Mouse (Mus musculus) embryonic facial prominence, embryonic 11.5 days (tissue): ENCODE measurements around the gene Izumo1. TPM values are rescaled to one million over a fixed set of nuclear protein-coding genes. Genes with fewer than 3 reads are reported as not detected.

ENCODE experiments used
- ATAC-seq: fragments of 200-750 bp; cut with Nextera tagmentation; replicated peaks from 2 replicates; pipeline ENCODE4 v1.8.0; 2017; ENCODE audit warnings: low read depth; ENCODE audit not compliant: insufficient number of reproducible peaks, low FRiP score, low TSS enrichment
- DNase-seq: peaks from one replicate; pipeline ENCODE4 v3.0.0-alpha.2; 2015; ENCODE audit warnings: low spot score
- H3K27ac ChIP-seq: fragments of 300-500 bp; sonication (generic); replicated peaks from 2 replicates; pipeline ENCODE4 v1.5.1; 2014; ENCODE audit warnings: mild to moderate bottlenecking, low read depth, low read length, control low read depth
- H3K27me3 ChIP-seq: fragments of 300-500 bp; sonication (generic); 2 replicates; pipeline ENCODE4 v1.6.1; 2014; ENCODE audit warnings: mild to moderate bottlenecking, low read length, moderate library complexity, mixed read lengths; ENCODE audit not compliant: control insufficient read depth, insufficient read depth
- H3K36me3 ChIP-seq: fragments of 300-500 bp; sonication (generic); replicated peaks from 2 replicates; pipeline ENCODE4 v1.6.1; 2014; ENCODE audit warnings: low read depth, mild to moderate bottlenecking, low read length, moderate library complexity, mixed read lengths; ENCODE audit not compliant: control insufficient read depth, insufficient read depth
- H3K4me1 ChIP-seq: fragments of 300-500 bp; sonication (generic); 2 replicates; pipeline ENCODE4 v1.6.1; 2014; ENCODE audit warnings: low read length, mixed read lengths; ENCODE audit not compliant: control insufficient read depth, insufficient read depth
- H3K4me2 ChIP-seq: fragments of 300-500 bp; sonication (generic); 2 replicates; pipeline ENCODE4 v1.6.1; 2014; ENCODE audit warnings: low read depth, mild to moderate bottlenecking, control low read depth, low read length, moderate library complexity
- H3K4me3 ChIP-seq: fragments of 300-500 bp; sonication (generic); 2 replicates; pipeline ENCODE4 v1.5.1; 2014; ENCODE audit warnings: low read depth, low read length, control low read depth
- H3K9ac ChIP-seq: fragments of 300-500 bp; sonication (generic); replicated peaks from 2 replicates; pipeline ENCODE4 v1.6.1; 2014; ENCODE audit warnings: mild to moderate bottlenecking, control low read depth, low read length
- H3K9me3 ChIP-seq: fragments of 300-500 bp; sonication (generic); replicated peaks from 2 replicates; pipeline ENCODE4 v1.6.1; 2016; ENCODE audit warnings: mild to moderate bottlenecking, low read length, inconsistent platforms, mixed read lengths; ENCODE audit not compliant: control insufficient read depth
- WGBS: fragments of 180-500 bp; shearing (Covaris S2); extraction: QIAGEN DNeasy Blood & Tissue Kit; methylation state at CpG from one replicate; pipeline ENCODE4 v1.1.7; 2014; 5-methylcytosine and 5-hydroxymethylcytosine counted together
- polyA plus RNA-seq: library from polyadenylated mRNA; unstranded; fragments of >200 nt; fragmentation: Nextera tagmentation; extraction: Ambion mirVana; gene quantifications from 2 replicates; pipeline ENCODE4 v1.2.1, GENCODE M21; 2014

The Izumo1 gene
- polyA plus RNA-seq, 1 experiment from 2014 or later: 0.11 TPM

GRCm38 (mm10) chr7:45666161-45666560 is 44.5 kb downstream of the Izumo1 start, which contains the start of gene Fut2:
Gene Fut2, minus strand, starts transcription at chr7:45666394.
- no peak within 1 kb of the TSS for H3K4me3 ChIP-seq
- H3K27me3 ChIP-seq: no peaks in the 10 kb centered on the region
- WGBS: 83% methylated on average over 7 of the region's 7 CpGs
- H3K4me1 ChIP-seq: no peaks in the 10 kb centered on the region
- H3K27ac ChIP-seq: no peak within 1 kb of the TSS
- H3K4me2 ChIP-seq: no peak within 1 kb of the TSS
- ATAC-seq (no peak), DNase-seq (no peak)
- H3K9me3 ChIP-seq: no peaks in the 10 kb centered on the region
- no peak within 1 kb of the TSS for H3K9ac ChIP-seq
- no peaks in the 10 kb centered on the region for H3K36me3 ChIP-seq

GRCm38 (mm10) chr7:45667761-45668160 is 46.1 kb downstream of the Izumo1 start:
- ATAC-seq: no peak
- no peak overlapping the region for H3K9ac ChIP-seq
- no peak overlapping the region for H3K4me3 ChIP-seq
- no peak overlapping the region for H3K27ac ChIP-seq
- no peaks in the 10 kb centered on the region for H3K4me1 ChIP-seq
- H3K4me2 ChIP-seq: no peak overlapping the region
- H3K9me3 ChIP-seq: no peaks in the 10 kb centered on the region
- H3K27me3 ChIP-seq: no peaks in the 10 kb centered on the region
- no peak for DNase-seq
- WGBS: 75% methylated on average over 14 of the region's 14 CpGs
- no peaks in the 10 kb centered on the region for H3K36me3 ChIP-seq

GRCm38 (mm10) chr7:45668921-45669320 is 47.3 kb downstream of the Izumo1 start:
- H3K9ac ChIP-seq: no peak overlapping the region
- no peak overlapping the region for H3K4me3 ChIP-seq
- H3K9me3 ChIP-seq: no peaks in the 10 kb centered on the region
- DNase-seq (peak; percentile 14), ATAC-seq (no peak)
- no peak overlapping the region for H3K27ac ChIP-seq
- no peaks in the 10 kb centered on the region for H3K27me3 ChIP-seq
- no peaks in the 10 kb centered on the region for H3K36me3 ChIP-seq
- 95% methylated on average over 9 of the region's 9 CpGs for WGBS
- no peak overlapping the region for H3K4me2 ChIP-seq
- no peaks in the 10 kb centered on the region for H3K4me1 ChIP-seq

- H3K9me3 ChIP-seq: no peaks in the 10 kb centered on the region
- no peak for DNase-seq
- no peak for ATAC-seq
- no peak overlapping the region for H3K4me3 ChIP-seq
- H3K4me1 ChIP-seq: no peaks in the 10 kb centered on the region
- no peaks in the 10 kb centered on the region for H3K36me3 ChIP-seq
- no peak overlapping the region for H3K9ac ChIP-seq
- H3K27me3 ChIP-seq: no peaks in the 10 kb centered on the region; the same call in 1 of the 2 replicates
- no peak overlapping the region for H3K27ac ChIP-seq
- H3K4me2 ChIP-seq: no peak overlapping the region
- WGBS: 83% methylated on average over 7 of the region's 7 CpGs
Observed at GRCm38 (mm10) chr7:45677627-45678295, 56.1 kb downstream of the Izumo1 start.

Other genes with a start within 250 kb of the Izumo1 start
- 71.6 and 75.0 TPM in 2 replicates for gene Snrnp70, start 226.1 kb upstream of the Izumo1 start, polyA plus RNA-seq
- not detected in 2 replicates for gene Kcna7, start 216.2 kb upstream of the Izumo1 start, polyA plus RNA-seq
- gene Ntf5, start 208.1 kb upstream of the Izumo1 start, polyA plus RNA-seq: 3.9 and 5.1 TPM in 2 replicates
- not detected in 2 replicates for gene Lhb, start 201.0 kb upstream of the Izumo1 start, polyA plus RNA-seq
- gene Gys1, start 187.0 kb upstream of the Izumo1 start, polyA plus RNA-seq: 28.7 and 30.7 TPM in 2 replicates
- 172 and 179 TPM in 2 replicates for gene Ruvbl2, start 183.7 kb upstream of the Izumo1 start, polyA plus RNA-seq
- 4,830 and 5,123 TPM in 2 replicates for gene Ftl1, start 161.9 kb upstream of the Izumo1 start, polyA plus RNA-seq
- gene Bax, start 154.9 kb upstream of the Izumo1 start, polyA plus RNA-seq: 151 and 168 TPM in 2 replicates
- 0.43 and 0.95 TPM in 2 replicates for gene Tulp2, start 139.9 kb upstream of the Izumo1 start, polyA plus RNA-seq
- gene Gm45808, start 135.0 kb upstream of the Izumo1 start, polyA plus RNA-seq: not detected in 2 replicates
- gene Dhdh, start 133.0 kb upstream of the Izumo1 start, polyA plus RNA-seq: 2.6 and 3.1 TPM in 2 replicates
- gene Nucb1, start 111.4 kb upstream of the Izumo1 start, polyA plus RNA-seq: 96.7 and 107 TPM in 2 replicates
- 19.8 and 20.3 TPM in 2 replicates for gene Ppp1r15a, start 95.5 kb upstream of the Izumo1 start, polyA plus RNA-seq
- 0.62 and 1.3 TPM in 2 replicates for gene Plekha4, start 95.5 kb upstream of the Izumo1 start, polyA plus RNA-seq
- gene Hsd17b14, start 66.9 kb upstream of the Izumo1 start, polyA plus RNA-seq: 0.53 and 0.68 TPM in 2 replicates
- gene Bcat2, start 51.7 kb upstream of the Izumo1 start, polyA plus RNA-seq: 47.0 and 47.3 TPM in 2 replicates
- 0.22 TPM in 1 of 2 replicates, not detected in the other for gene Fgf21, start 6.3 kb upstream of the Izumo1 start, polyA plus RNA-seq
- gene Fut1, start 4.5 kb upstream of the Izumo1 start, polyA plus RNA-seq: 0.38 TPM in 1 of 2 replicates, not detected in the other
- gene Rasip1, start 5.7 kb downstream of the Izumo1 start, polyA plus RNA-seq: 5.4 and 5.7 TPM in 2 replicates
- 1.4 and 1.8 TPM in 2 replicates for gene Mamstr, start 18.2 kb downstream of the Izumo1 start, polyA plus RNA-seq
- 0.17 TPM in 1 of 2 replicates, not detected in the other for gene Fut2, start 44.6 kb downstream of the Izumo1 start, polyA plus RNA-seq
- 0.25 TPM in 2 replicates for gene Ntn5, start 62.2 kb downstream of the Izumo1 start, polyA plus RNA-seq
- gene Sec1, start 72.6 kb downstream of the Izumo1 start, polyA plus RNA-seq: 0.27 and 0.42 TPM in 2 replicates
- 6.9 and 8.7 TPM in 2 replicates for gene Car11, start 78.0 kb downstream of the Izumo1 start, polyA plus RNA-seq
- gene Dbp, start 83.3 kb downstream of the Izumo1 start, polyA plus RNA-seq: 4.9 and 5.6 TPM in 2 replicates
- gene Rpl18, start 93.6 kb downstream of the Izumo1 start, polyA plus RNA-seq: 1,026 and 1,114 TPM in 2 replicates
- gene Sphk2, start 96.2 kb downstream of the Izumo1 start, polyA plus RNA-seq: 14.9 and 17.3 TPM in 2 replicates
- 0.21 and 0.35 TPM in 2 replicates for gene Fam83e, start 99.4 kb downstream of the Izumo1 start, polyA plus RNA-seq
- gene Spaca4, start 104.0 kb downstream of the Izumo1 start, polyA plus RNA-seq: not detected in 2 replicates
- 2.9 and 3.2 TPM in 2 replicates for gene Lmtk3, start 161.9 kb downstream of the Izumo1 start, polyA plus RNA-seq
- 1.8 and 2.0 TPM in 2 replicates for gene Sult2b1, start 162.9 kb downstream of the Izumo1 start, polyA plus RNA-seq
- gene Cyth2, start 192.8 kb downstream of the Izumo1 start, polyA plus RNA-seq: 168 and 170 TPM in 2 replicates
- 2.1 and 2.7 TPM in 2 replicates for gene Kcnj14, start 203.0 kb downstream of the Izumo1 start, polyA plus RNA-seq
- 78.6 and 81.7 TPM in 2 replicates for gene Grwd1, start 209.1 kb downstream of the Izumo1 start, polyA plus RNA-seq